Mouse (Mus musculus) heart, adult 2 months (tissue): ENCODE measurements at regions not wholly inside any gene's neighbourhood (a gene's known extent, or its start where the extent isn't known, plus 50 kb on each side); places are given as distances from the start of the nearest gene placed in this dataset.

Experiments used
- CTCF ChIP-seq: fragments of 200-600 bp; IDR thresholded peaks from 2 replicates; pipeline ENCODE4 v1.8.1; 2022; ENCODE audit warnings: antibody characterized with exemption, mild to moderate bottlenecking, moderate library complexity
- POLR2A ChIP-seq: fragments of 200-500 bp; IDR thresholded peaks from 2 replicates; pipeline ENCODE4 v1.6.1; 2011; ENCODE audit warnings: mild to moderate bottlenecking, low read depth, low read length, control low read depth; ENCODE audit not compliant: insufficient read depth

DNA sequence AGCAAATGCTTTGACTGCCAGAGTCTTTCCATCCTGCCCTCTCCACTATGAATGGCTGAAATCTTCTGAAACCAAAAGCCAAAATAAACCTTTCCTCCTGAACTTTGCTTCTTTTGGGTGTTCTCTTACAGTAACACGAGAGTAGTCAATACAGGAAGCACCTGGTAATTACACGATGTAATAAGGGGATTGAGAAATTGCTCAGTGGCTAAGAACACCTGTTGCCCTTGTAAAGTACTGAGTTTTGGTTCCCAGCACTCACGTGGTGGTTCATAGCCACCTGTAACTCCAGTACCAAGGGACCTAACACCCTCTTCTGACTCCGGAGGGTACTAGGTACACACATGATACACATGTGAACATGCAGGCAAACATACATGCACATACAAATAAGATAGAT, 74.7 kb upstream of the Foxb1 start:
- TF ChIP-seq CTCF (no peak), POLR2A (no peak)
